Mouse (Mus musculus) forebrain, embryonic 13.5 days (tissue): ENCODE measurements around the gene Cyb5r3. TPM values are rescaled to one million over a fixed set of nuclear protein-coding genes. Genes with fewer than 3 reads are reported as not detected.

Source experiments
- ATAC-seq: fragments of 200-750 bp; cut with Nextera tagmentation; 2 replicates; pipeline ENCODE4 v1.8.0; 2017
- H3K27ac ChIP-seq: fragments of 300-500 bp; sonication (generic); 2 replicates; pipeline ENCODE4 v1.5.1; 2015; ENCODE audit warnings: inconsistent platforms, mild to moderate bottlenecking, moderate library complexity
- H3K27me3 ChIP-seq: fragments of 300-500 bp; sonication (generic); 2 replicates; pipeline ENCODE4 v1.6.1; 2015; ENCODE audit warnings: mild to moderate bottlenecking, inconsistent platforms
- H3K36me3 ChIP-seq: fragments of 300-500 bp; sonication (generic); 2 replicates; pipeline ENCODE4 v1.6.1; 2015; ENCODE audit warnings: mild to moderate bottlenecking, inconsistent platforms; ENCODE audit not compliant: poor library complexity, severe bottlenecking
- H3K4me1 ChIP-seq: fragments of 300-500 bp; sonication (generic); 2 replicates; pipeline ENCODE4 v1.6.1; 2015; ENCODE audit warnings: inconsistent platforms
- H3K4me2 ChIP-seq: fragments of 300-500 bp; sonication (generic); 2 replicates; pipeline ENCODE4 v1.6.1; 2015; ENCODE audit warnings: inconsistent platforms, mild to moderate bottlenecking, moderate library complexity
- H3K4me3 ChIP-seq: fragments of 300-500 bp; sonication (generic); 2 replicates; pipeline ENCODE4 v1.5.1; 2015; ENCODE audit warnings: mild to moderate bottlenecking, inconsistent platforms
- H3K9ac ChIP-seq: fragments of 300-500 bp; sonication (generic); 2 replicates; pipeline ENCODE4 v1.6.1; 2015; ENCODE audit warnings: mild to moderate bottlenecking, inconsistent platforms
- H3K9me3 ChIP-seq: fragments of 300-500 bp; sonication (generic); replicated peaks from 2 replicates; pipeline ENCODE4 v1.6.1; 2016; ENCODE audit warnings: inconsistent platforms
- WGBS: fragments of 180-500 bp; shearing (Covaris S2); methylation state at CpG from one replicate; pipeline ENCODE4 v1.1.7; 2015; 5-methylcytosine and 5-hydroxymethylcytosine counted together
- polyA plus RNA-seq: library from polyadenylated mRNA; unstranded; fragments of >200 nt; fragmentation: Nextera tagmentation; extraction: Ambion mirVana; gene quantifications from 2 replicates; pipeline ENCODE4 v1.2.1, GENCODE M21; 2015

Cyb5r3 gene
- polyA plus RNA-seq, 1 experiment from 2014 or later, result 99.0 TPM

- H3K4me2 ChIP-seq, result no peak overlapping the region
- no peaks in the 10 kb centered on the region for H3K36me3 ChIP-seq
- no peaks in the 10 kb centered on the region for H3K4me1 ChIP-seq
- 52% methylated on average over 4 of the region's 4 CpGs for WGBS
- H3K4me3 ChIP-seq, result no peak overlapping the region
- no peaks in the 10 kb centered on the region for H3K9me3 ChIP-seq
- H3K27me3 ChIP-seq, result no peaks in the 10 kb centered on the region
- no peak for ATAC-seq
- H3K9ac ChIP-seq, result no peak overlapping the region
- no peak overlapping the region for H3K27ac ChIP-seq
Measured at GRCm38 (mm10) chr15:83181800-83182330, 9.5 kb upstream of the Cyb5r3 start.

GRCm38 (mm10) chr15:83180004-83180403, 7.6 kb upstream of the Cyb5r3 start:
- no peaks in the 10 kb centered on the region for H3K9me3 ChIP-seq
- no peak overlapping the region for H3K4me2 ChIP-seq
- no peak overlapping the region for H3K4me3 ChIP-seq
- ATAC-seq, result no peak
- no peak overlapping the region for H3K27ac ChIP-seq
- 86% methylated on average over 6 of the region's 6 CpGs for WGBS
- H3K9ac ChIP-seq, result no peak overlapping the region
- no peaks in the 10 kb centered on the region for H3K36me3 ChIP-seq
- no peaks in the 10 kb centered on the region for H3K27me3 ChIP-seq
- H3K4me1 ChIP-seq, result no peaks in the 10 kb centered on the region

GRCm38 (mm10) chr15:83176653-83177052, 4.3 kb upstream of the Cyb5r3 start:
- WGBS, result 77% methylated on average over 4 of the region's 4 CpGs
- H3K9ac ChIP-seq, result no peak overlapping the region
- no peak overlapping the region for H3K27ac ChIP-seq
- no peaks in the 10 kb centered on the region for H3K27me3 ChIP-seq
- no peak overlapping the region for H3K4me3 ChIP-seq
- H3K4me2 ChIP-seq, result no peak overlapping the region
- H3K36me3 ChIP-seq, result no peaks in the 10 kb centered on the region
- peaks cover 9% of the 10 kb centered on the region for H3K4me1 ChIP-seq
- H3K9me3 ChIP-seq, result no peaks in the 10 kb centered on the region
- ATAC-seq, result no peak

DNA sequence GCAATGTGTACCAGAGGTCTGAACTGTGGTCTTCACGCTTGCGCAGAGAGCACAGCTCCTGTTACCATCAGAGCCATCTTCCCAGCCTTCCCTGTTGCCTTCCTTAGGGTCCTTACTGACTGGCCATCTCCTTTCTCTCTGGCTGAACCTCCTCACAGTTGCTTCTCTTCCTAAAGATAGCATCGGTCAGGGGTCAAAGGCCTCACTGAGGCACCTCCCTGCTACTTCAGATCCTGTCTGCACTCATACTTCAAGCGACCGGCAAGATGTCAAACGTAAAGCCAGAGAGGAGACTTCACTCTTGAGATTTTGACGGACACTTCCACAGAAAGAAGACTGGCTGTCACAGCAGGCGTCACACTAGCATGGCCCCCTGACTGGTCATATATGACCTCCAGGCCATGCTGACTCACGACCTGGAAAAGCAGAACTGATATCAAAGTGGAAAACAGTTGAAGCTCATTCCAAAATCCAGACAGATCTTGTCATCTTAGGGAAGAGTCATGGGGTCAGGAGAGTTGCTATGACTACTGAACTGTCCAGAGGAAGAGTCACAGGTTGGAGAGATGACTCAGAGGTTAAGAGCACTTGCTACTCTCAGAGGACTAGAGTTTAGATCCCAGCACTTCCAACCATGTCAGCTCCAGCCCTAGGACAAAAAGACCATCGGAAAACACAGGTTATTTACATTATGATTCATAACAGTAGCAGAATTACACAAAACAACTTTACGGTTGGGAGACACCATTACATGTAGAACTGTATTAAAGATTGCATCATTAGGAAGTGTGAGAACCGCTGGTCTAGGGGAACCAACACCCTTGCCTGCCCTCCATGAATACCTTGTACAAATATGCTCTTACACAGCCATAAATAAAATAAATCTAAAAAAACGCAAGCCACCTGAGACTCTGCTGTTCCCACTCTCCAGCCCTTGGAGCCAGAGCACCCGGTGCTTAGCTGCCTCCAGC, 1.8 kb upstream of the Cyb5r3 start:
- WGBS, result 93% methylated on average over 14 of the region's 14 CpGs
- Histone ChIP-seq H3K9me3 (no peaks in the 10 kb centered on the region), H3K27me3 (no peaks in the 10 kb centered on the region), H3K9ac (no peak overlapping the region), H3K4me1 (peaks cover 27% of the 10 kb centered on the region), H3K27ac (no peak overlapping the region), H3K4me2 (no peak overlapping the region), H3K36me3 (no peaks in the 10 kb centered on the region), H3K4me3 (no peak overlapping the region)
- ATAC-seq, result no peak

DNA sequence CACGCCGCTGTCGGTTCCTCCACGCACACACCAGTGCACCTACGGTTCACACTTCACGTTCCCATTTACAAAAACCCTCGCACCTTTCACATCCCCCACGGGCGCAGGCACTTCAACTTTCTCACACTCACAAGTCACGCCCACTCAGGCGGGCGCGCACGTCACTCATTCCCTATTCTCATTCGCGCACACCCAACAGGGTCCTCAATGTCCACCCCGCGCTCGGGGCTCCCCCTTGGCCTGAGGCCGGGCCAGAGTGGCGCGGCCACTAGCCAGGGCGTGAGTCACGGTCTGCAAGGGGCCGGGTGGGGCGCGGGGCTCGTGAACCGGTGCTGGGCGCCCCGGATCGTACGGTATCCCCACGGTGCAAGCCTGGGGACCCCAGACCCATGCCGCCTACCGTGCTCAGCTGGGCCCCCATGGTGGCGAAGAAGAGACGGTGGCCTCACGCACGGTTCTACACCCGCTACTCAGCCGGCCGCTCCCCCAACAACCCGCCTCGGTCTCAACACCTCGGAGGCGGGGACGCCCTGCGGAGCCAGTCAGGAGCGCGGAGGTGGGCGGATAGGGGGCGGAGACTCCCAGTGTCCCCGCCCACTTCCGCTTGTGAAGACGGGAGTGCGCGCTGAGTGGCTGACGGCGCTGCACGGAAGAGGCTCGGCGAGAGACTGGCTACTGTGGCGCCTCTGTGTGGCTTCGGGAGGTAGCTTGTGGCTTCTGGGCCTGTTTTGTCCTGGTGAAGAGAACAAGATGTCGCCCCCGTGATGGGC, 495 bp downstream of the Cyb5r3 start:
- peak overlapping the region; percentile 87 for H3K9ac ChIP-seq
- H3K27ac ChIP-seq, result peak overlapping the region; percentile 73
- peak; percentile 98 for ATAC-seq
- no peaks in the 10 kb centered on the region for H3K9me3 ChIP-seq
- H3K27me3 ChIP-seq, result no peaks in the 10 kb centered on the region
- peak overlapping the region; percentile 75 for H3K4me2 ChIP-seq
- no peaks in the 10 kb centered on the region for H3K36me3 ChIP-seq
- peaks cover 27% of the 10 kb centered on the region for H3K4me1 ChIP-seq
- H3K4me3 ChIP-seq, result peak overlapping the region; percentile 91
- under 1% methylated on average over 67 of the region's 67 CpGs for WGBS

GRCm38 (mm10) chr15:83170956-83171659, 1.3 kb downstream of the Cyb5r3 start:
- H3K4me1 ChIP-seq, result peaks cover 27% of the 10 kb centered on the region
- no peak overlapping the region for H3K27ac ChIP-seq

GRCm38 (mm10) chr15:83169772-83170722, 2.3 kb downstream of the Cyb5r3 start:
- Histone ChIP-seq H3K9me3 (no peaks in the 10 kb centered on the region), H3K9ac (no peak overlapping the region), H3K4me3 (no peak overlapping the region), H3K27me3 (no peaks in the 10 kb centered on the region), H3K4me1 (peaks cover 27% of the 10 kb centered on the region), H3K36me3 (peaks cover 5% of the 10 kb centered on the region), H3K4me2 (no peak overlapping the region), H3K27ac (no peak overlapping the region)
- no peak for ATAC-seq
- 88% methylated on average over 8 of the region's 8 CpGs for WGBS

More at GRCm38 (mm10) chr15:83170956-83171659, 1.3 kb downstream of the Cyb5r3 start:
- 51% methylated on average over 8 of the region's 8 CpGs for WGBS
- Histone ChIP-seq H3K4me3 (peak overlapping the region; percentile 91), H3K27me3 (no peaks in the 10 kb centered on the region), H3K4me2 (peak overlapping the region; percentile 75), H3K36me3 (no peaks in the 10 kb centered on the region), H3K9ac (peak overlapping the region; percentile 87), H3K9me3 (no peaks in the 10 kb centered on the region)
- ATAC-seq, result no peak

GRCm38 (mm10) chr15:83168875-83169771, 3.3 kb downstream of the Cyb5r3 start:
- 80% methylated on average over 7 of the region's 7 CpGs for WGBS
- no peak overlapping the region for H3K27ac ChIP-seq
- H3K36me3 ChIP-seq, result peaks cover 8% of the 10 kb centered on the region
- no peak overlapping the region for H3K4me3 ChIP-seq
- H3K27me3 ChIP-seq, result no peaks in the 10 kb centered on the region
- no peak for ATAC-seq
- H3K9me3 ChIP-seq, result no peaks in the 10 kb centered on the region
- H3K4me2 ChIP-seq, result no peak overlapping the region
- H3K4me1 ChIP-seq, result peaks cover 27% of the 10 kb centered on the region
- H3K9ac ChIP-seq, result no peak overlapping the region

- Histone ChIP-seq H3K4me2 (no peak overlapping the region), H3K9me3 (no peaks in the 10 kb centered on the region), H3K36me3 (peaks cover 8% of the 10 kb centered on the region), H3K27me3 (no peaks in the 10 kb centered on the region), H3K9ac (no peak overlapping the region), H3K27ac (no peak overlapping the region), H3K4me3 (no peak overlapping the region), H3K4me1 (peaks cover 27% of the 10 kb centered on the region)
- 88% methylated on average over 3 of the region's 3 CpGs for whole genome bisulfite sequencing
- ATAC-seq, result no peak
Measured at GRCm38 (mm10) chr15:83168311-83168710, 4.1 kb downstream of the Cyb5r3 start.

DNA sequence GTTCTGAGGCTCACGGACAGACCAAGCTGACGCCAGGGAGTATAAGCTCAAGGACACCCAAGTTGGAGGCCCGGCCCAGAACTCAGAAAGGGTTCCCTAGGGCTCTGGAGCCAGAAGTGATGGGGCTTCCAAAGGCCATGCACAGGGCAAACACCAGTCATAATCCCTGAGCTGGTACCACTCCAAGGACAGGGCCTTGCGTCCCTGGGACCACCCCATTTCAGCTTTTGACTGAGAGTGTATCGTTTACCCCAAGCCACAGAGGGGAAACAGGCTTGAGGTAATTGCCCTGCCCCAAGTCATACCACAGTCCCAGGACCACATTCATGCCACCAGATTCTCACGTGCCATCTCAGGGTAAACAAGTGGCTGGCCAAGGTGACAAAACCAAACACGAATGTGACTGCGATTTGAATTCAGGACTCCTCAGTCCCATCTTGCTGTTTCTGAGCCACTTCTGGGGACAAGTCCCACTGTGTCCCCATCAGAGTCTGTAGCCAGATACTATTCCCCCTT, 4.8 kb downstream of the Cyb5r3 start:
- Histone ChIP-seq H3K4me1 (peaks cover 20% of the 10 kb centered on the region), H3K27me3 (no peaks in the 10 kb centered on the region), H3K36me3 (peaks cover 11% of the 10 kb centered on the region), H3K9ac (no peak overlapping the region), H3K4me3 (no peak overlapping the region), H3K9me3 (no peaks in the 10 kb centered on the region), H3K27ac (no peak overlapping the region), H3K4me2 (no peak overlapping the region)
- WGBS, result 92% methylated on average over 8 of the region's 8 CpGs
- no peak for ATAC-seq
